Mouse (Mus musculus) forebrain, embryonic 13.5 days (tissue): ENCODE data around the gene Rxra. TPM values are rescaled to one million over a fixed set of nuclear protein-coding genes. Genes with fewer than 3 reads are reported as not detected.
A peak's percentile ranks its signal among the peaks of the same experiment; 100 is the strongest.

ENCODE experiments used
- ATAC-seq: fragments of 200-750 bp; cut with Nextera tagmentation; 2 replicates; pipeline ENCODE4 v1.8.0; 2017
- H3K27ac ChIP-seq: fragments of 300-500 bp; sonication (generic); 2 replicates; pipeline ENCODE4 v1.5.1; 2015; ENCODE audit warnings: inconsistent platforms, mild to moderate bottlenecking, moderate library complexity
- H3K27me3 ChIP-seq: fragments of 300-500 bp; sonication (generic); 2 replicates; pipeline ENCODE4 v1.6.1; 2015; ENCODE audit warnings: mild to moderate bottlenecking, inconsistent platforms
- H3K36me3 ChIP-seq: fragments of 300-500 bp; sonication (generic); 2 replicates; pipeline ENCODE4 v1.6.1; 2015; ENCODE audit warnings: mild to moderate bottlenecking, inconsistent platforms; ENCODE audit not compliant: poor library complexity, severe bottlenecking
- H3K4me1 ChIP-seq: fragments of 300-500 bp; sonication (generic); 2 replicates; pipeline ENCODE4 v1.6.1; 2015; ENCODE audit warnings: inconsistent platforms
- H3K4me2 ChIP-seq: fragments of 300-500 bp; sonication (generic); 2 replicates; pipeline ENCODE4 v1.6.1; 2015; ENCODE audit warnings: inconsistent platforms, mild to moderate bottlenecking, moderate library complexity
- H3K4me3 ChIP-seq: fragments of 300-500 bp; sonication (generic); 2 replicates; pipeline ENCODE4 v1.5.1; 2015; ENCODE audit warnings: mild to moderate bottlenecking, inconsistent platforms
- H3K9ac ChIP-seq: fragments of 300-500 bp; sonication (generic); 2 replicates; pipeline ENCODE4 v1.6.1; 2015; ENCODE audit warnings: mild to moderate bottlenecking, inconsistent platforms
- H3K9me3 ChIP-seq: fragments of 300-500 bp; sonication (generic); replicated peaks from 2 replicates; pipeline ENCODE4 v1.6.1; 2016; ENCODE audit warnings: inconsistent platforms
- WGBS: fragments of 180-500 bp; shearing (Covaris S2); methylation state at CpG from one replicate; pipeline ENCODE4 v1.1.7; 2015; 5-methylcytosine and 5-hydroxymethylcytosine counted together
- polyA plus RNA-seq: library from polyadenylated mRNA; unstranded; fragments of >200 nt; fragmentation: Nextera tagmentation; extraction: Ambion mirVana; gene quantifications from 2 replicates; pipeline ENCODE4 v1.2.1, GENCODE M21; 2015

The Rxra gene
- polyA plus RNA-seq, 1 experiment from 2014 or later = 4.3 TPM

- no peak for ATAC-seq
- H3K36me3 ChIP-seq = no peaks in the 10 kb centered on the region
- H3K4me2 ChIP-seq = no peak overlapping the region
- H3K4me3 ChIP-seq = no peak overlapping the region
- no peak overlapping the region; the same call in 1 of the 2 replicates for H3K27ac ChIP-seq
- no peak overlapping the region for H3K9ac ChIP-seq
- 82% methylated on average over 2 of the region's 2 CpGs for WGBS
- H3K4me1 ChIP-seq = peaks cover 35% of the 10 kb centered on the region
- H3K9me3 ChIP-seq = no peaks in the 10 kb centered on the region
- H3K27me3 ChIP-seq = no peaks in the 10 kb centered on the region
Observed at GRCm38 (mm10) chr2:27686335-27686734, 10.1 kb downstream of the Rxra start.

GRCm38 (mm10) chr2:27687041-27687440, 10.8 kb downstream of the Rxra start:
- Histone ChIP-seq H3K4me2 (no peak overlapping the region), H3K4me3 (no peak overlapping the region), H3K9ac (no peak overlapping the region), H3K36me3 (no peaks in the 10 kb centered on the region), H3K27ac (no peak overlapping the region), H3K9me3 (no peaks in the 10 kb centered on the region), H3K4me1 (peaks cover 28% of the 10 kb centered on the region), H3K27me3 (no peaks in the 10 kb centered on the region)
- 45% methylated on average over 1 of the region's 1 CpGs for WGBS
- ATAC-seq = no peak

- H3K4me2 ChIP-seq = no peak overlapping the region
- WGBS = 86% methylated on average over 5 of the region's 5 CpGs
- no peak overlapping the region for H3K4me3 ChIP-seq
- H3K27me3 ChIP-seq = no peaks in the 10 kb centered on the region
- H3K9me3 ChIP-seq = no peaks in the 10 kb centered on the region
- no peak overlapping the region for H3K9ac ChIP-seq
- no peaks in the 10 kb centered on the region for H3K36me3 ChIP-seq
- ATAC-seq = no peak
- peaks cover 20% of the 10 kb centered on the region for H3K4me1 ChIP-seq
- no peak overlapping the region for H3K27ac ChIP-seq
Observed at GRCm38 (mm10) chr2:27687973-27688372, 11.7 kb downstream of the Rxra start.

- Histone ChIP-seq H3K9ac (no peak overlapping the region), H3K27me3 (no peaks in the 10 kb centered on the region), H3K4me3 (no peak overlapping the region), H3K36me3 (no peaks in the 10 kb centered on the region), H3K4me1 (peaks cover 8% of the 10 kb centered on the region; the same call in 1 of the 2 replicates), H3K9me3 (no peaks in the 10 kb centered on the region), H3K27ac (0 out of 2 replicates have a peak overlapping the region, but pooled peaks have one; percentile 11), H3K4me2 (no peak overlapping the region)
- WGBS = 23% methylated on average over 5 of the region's 5 CpGs
- ATAC-seq = no peak
Observed at GRCm38 (mm10) chr2:27690714-27691113, 14.5 kb downstream of the Rxra start.

GRCm38 (mm10) chr2:27691139-27691720, 15.0 kb downstream of the Rxra start:
- Histone ChIP-seq H3K9me3 (no peaks in the 10 kb centered on the region), H3K27me3 (no peaks in the 10 kb centered on the region), H3K9ac (no peak overlapping the region), H3K4me1 (peaks cover 8% of the 10 kb centered on the region; the same call in 1 of the 2 replicates), H3K4me3 (no peak overlapping the region), H3K27ac (no peak overlapping the region), H3K36me3 (no peaks in the 10 kb centered on the region), H3K4me2 (no peak overlapping the region)
- WGBS = 79% methylated on average over 14 of the region's 14 CpGs
- ATAC-seq = no peak

GRCm38 (mm10) chr2:27692608-27693007, 16.4 kb downstream of the Rxra start:
- ATAC-seq = no peak
- Histone ChIP-seq H3K9me3 (no peaks in the 10 kb centered on the region), H3K4me1 (peaks cover 8% of the 10 kb centered on the region; the same call in 1 of the 2 replicates), H3K9ac (no peak overlapping the region), H3K27me3 (no peaks in the 10 kb centered on the region), H3K4me2 (no peak overlapping the region), H3K4me3 (no peak overlapping the region), H3K36me3 (no peaks in the 10 kb centered on the region), H3K27ac (no peak overlapping the region)
- 89% methylated on average over 3 of the region's 3 CpGs for WGBS

- no peak overlapping the region for H3K9ac ChIP-seq
- no peaks in the 10 kb centered on the region for H3K27me3 ChIP-seq
- H3K4me2 ChIP-seq = no peak overlapping the region
- H3K36me3 ChIP-seq = no peaks in the 10 kb centered on the region
- 92% methylated on average over 6 of the region's 6 CpGs for WGBS
- H3K4me1 ChIP-seq = peaks cover 16% of the 10 kb centered on the region
- H3K4me3 ChIP-seq = no peak overlapping the region
- H3K9me3 ChIP-seq = no peaks in the 10 kb centered on the region
- no peak for ATAC-seq
- H3K27ac ChIP-seq = no peak overlapping the region
Observed at GRCm38 (mm10) chr2:27693684-27694083, 17.4 kb downstream of the Rxra start.

- Histone ChIP-seq H3K4me2 (peak overlapping the region; percentile 7; the same call in 1 of the 2 replicates), H3K4me3 (no peak overlapping the region), H3K9ac (peak overlapping the region; percentile 43), H3K4me1 (peaks cover 32% of the 10 kb centered on the region), H3K36me3 (no peaks in the 10 kb centered on the region), H3K27ac (peak overlapping the region; percentile 14; the same call in 1 of the 2 replicates), H3K9me3 (no peaks in the 10 kb centered on the region), H3K27me3 (no peaks in the 10 kb centered on the region)
- 8% methylated on average over 7 of the region's 7 CpGs for WGBS
- ATAC-seq = peak; percentile 48; the same call in 1 of the 2 replicates
Observed at GRCm38 (mm10) chr2:27699574-27699973, 23.3 kb downstream of the Rxra start.

GRCm38 (mm10) chr2:27702283-27702682, 26.0 kb downstream of the Rxra start:
- WGBS = 56% methylated on average over 3 of the region's 3 CpGs
- no peak overlapping the region for H3K4me2 ChIP-seq
- no peak for ATAC-seq
- no peak overlapping the region for H3K9ac ChIP-seq
- peaks cover 32% of the 10 kb centered on the region for H3K4me1 ChIP-seq
- no peaks in the 10 kb centered on the region for H3K36me3 ChIP-seq
- H3K9me3 ChIP-seq = no peaks in the 10 kb centered on the region
- H3K27ac ChIP-seq = no peak overlapping the region
- no peak overlapping the region for H3K4me3 ChIP-seq
- H3K27me3 ChIP-seq = no peaks in the 10 kb centered on the region

GRCm38 (mm10) chr2:27702904-27703666, 26.8 kb downstream of the Rxra start:
- H3K9ac ChIP-seq = no peak overlapping the region
- no peak overlapping the region for H3K4me2 ChIP-seq
- H3K27ac ChIP-seq = no peak overlapping the region
- no peaks in the 10 kb centered on the region for H3K9me3 ChIP-seq
- ATAC-seq = no peak
- no peaks in the 10 kb centered on the region for H3K36me3 ChIP-seq
- H3K4me3 ChIP-seq = no peak overlapping the region
- 84% methylated on average over 10 of the region's 10 CpGs for WGBS
- peaks cover 31% of the 10 kb centered on the region for H3K4me1 ChIP-seq
- H3K27me3 ChIP-seq = no peaks in the 10 kb centered on the region

GRCm38 (mm10) chr2:27703852-27704640, 27.8 kb downstream of the Rxra start:
- Histone ChIP-seq H3K9ac (no peak overlapping the region), H3K4me1 (peaks cover 21% of the 10 kb centered on the region)
- WGBS = 76% methylated on average over 9 of the region's 9 CpGs

GRCm38 (mm10) chr2:27704641-27705040, 28.4 kb downstream of the Rxra start:
- Histone ChIP-seq H3K36me3 (no peaks in the 10 kb centered on the region), H3K9me3 (no peaks in the 10 kb centered on the region), H3K4me1 (peaks cover 15% of the 10 kb centered on the region), H3K27ac (no peak overlapping the region), H3K4me2 (no peak overlapping the region), H3K27me3 (no peaks in the 10 kb centered on the region), H3K4me3 (no peak overlapping the region), H3K9ac (no peak overlapping the region)
- 92% methylated on average over 3 of the region's 3 CpGs for whole genome bisulfite sequencing
- ATAC-seq = no peak

More at GRCm38 (mm10) chr2:27703852-27704640, 27.8 kb downstream of the Rxra start:
- no peaks in the 10 kb centered on the region for H3K9me3 ChIP-seq
- H3K4me2 ChIP-seq = no peak overlapping the region
- H3K27ac ChIP-seq = no peak overlapping the region
- no peak overlapping the region for H3K4me3 ChIP-seq
- no peaks in the 10 kb centered on the region for H3K36me3 ChIP-seq
- H3K27me3 ChIP-seq = no peaks in the 10 kb centered on the region
- ATAC-seq = no peak
